Mouse (Mus musculus): ENCODE results near the gene Ankfy1. TPM values are rescaled to one million over a fixed set of nuclear protein-coding genes. Genes with fewer than 3 reads are reported as not detected.
"Not testable (repeated sequence)": the region's sequence is repeated elsewhere in the genome, so short reads cannot be mapped to it uniquely, and the experiment has no call there.

Ankfy1 gene
- 10 to 100 TPM; 31.3 to 35.9 TPM for total RNA-seq (2021)

DNA sequence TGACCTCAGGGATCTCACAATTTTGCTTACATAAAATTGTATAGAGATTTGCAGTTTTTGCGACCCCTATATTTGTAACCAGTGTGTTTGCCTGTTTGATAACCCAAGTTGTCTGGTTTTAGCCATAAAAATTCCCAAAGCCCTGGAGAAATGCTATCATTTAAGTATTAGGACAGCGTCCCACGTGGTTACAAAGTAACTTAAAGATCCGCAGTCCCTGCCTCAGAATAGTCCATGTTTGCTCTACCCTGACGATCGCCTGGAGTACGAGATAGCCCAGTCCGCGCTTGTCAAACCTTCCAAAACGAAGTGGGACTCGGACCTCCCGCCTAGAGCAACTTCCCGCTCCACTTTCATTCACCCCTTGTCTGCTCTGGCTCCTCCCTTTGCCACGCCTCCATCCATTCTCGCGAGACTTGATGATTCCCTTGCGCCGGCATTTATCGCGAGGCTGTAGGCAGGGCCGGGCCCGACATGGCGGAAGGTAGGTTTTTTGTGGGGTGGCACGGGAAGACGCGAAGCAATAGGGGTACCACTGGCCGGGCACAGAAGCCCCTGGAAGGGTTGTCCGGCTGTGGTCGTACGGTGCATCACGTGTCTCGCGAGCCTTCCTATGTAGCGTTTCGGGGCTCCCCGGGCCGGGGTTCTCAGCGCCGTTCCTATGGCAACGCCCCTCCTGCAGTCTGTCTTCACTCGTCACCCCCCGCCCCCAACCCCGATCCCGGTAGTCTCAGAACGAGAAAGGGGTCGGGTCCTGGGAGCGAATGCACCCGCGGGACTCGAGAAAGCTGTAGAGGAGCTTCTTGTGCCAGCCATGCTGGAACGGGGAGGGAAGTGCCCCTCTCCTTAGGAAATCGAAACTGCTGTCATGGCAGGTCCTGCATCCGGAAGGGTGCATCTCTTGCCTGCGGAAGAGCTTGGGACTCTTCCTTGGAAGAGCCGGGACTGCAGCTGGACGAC is at the start of gene Ankfy1:
Ankfy1 (plus strand) TSS at position 456 of the 960 bp plus-strand sequence.
- peak; percentile 91 to 93 for DNase-seq (ENCODE audit: extremely low spot score in 1 of 2, low spot score in 1 of 2)

GRCm38 (mm10) chr11:72642730-72643129 is 47.1 kb upstream of the Ankfy1 start:
- no peak for DNase-seq (ENCODE audit: extremely low spot score in 1 of 2, low spot score in 1 of 2)

DNA sequence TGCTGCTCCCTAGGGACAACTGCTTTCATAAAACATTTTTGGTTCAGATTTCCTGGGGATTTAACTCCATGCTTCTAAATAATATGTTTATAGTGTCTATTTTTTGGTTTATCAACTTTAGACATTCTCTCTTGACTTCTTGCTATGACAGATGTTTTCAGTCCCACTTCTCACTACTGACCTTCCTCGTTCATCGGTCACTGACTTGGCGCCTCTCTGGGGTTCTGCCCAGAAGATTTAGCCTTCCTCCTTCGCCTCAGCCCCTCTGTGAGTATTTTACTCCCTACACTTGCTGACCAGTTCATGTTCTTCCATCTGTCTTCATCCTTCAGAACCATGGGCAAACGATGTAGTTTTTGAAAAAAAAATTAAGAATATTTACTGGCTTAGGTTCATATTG is 44.4 kb upstream of the Ankfy1 start:
- no peak for DNase-seq (ENCODE audit: extremely low spot score in 1 of 2, low spot score in 1 of 2)

GRCm38 (mm10) chr11:72650347-72650746 is 39.5 kb upstream of the Ankfy1 start:
- DNase-seq (ENCODE audit: extremely low spot score in 1 of 2, low spot score in 1 of 2): no peak

GRCm38 (mm10) chr11:72659918-72660317 is 29.9 kb upstream of the Ankfy1 start:
- DNase-seq (ENCODE audit: extremely low spot score in 1 of 2, low spot score in 1 of 2): no peak

DNA sequence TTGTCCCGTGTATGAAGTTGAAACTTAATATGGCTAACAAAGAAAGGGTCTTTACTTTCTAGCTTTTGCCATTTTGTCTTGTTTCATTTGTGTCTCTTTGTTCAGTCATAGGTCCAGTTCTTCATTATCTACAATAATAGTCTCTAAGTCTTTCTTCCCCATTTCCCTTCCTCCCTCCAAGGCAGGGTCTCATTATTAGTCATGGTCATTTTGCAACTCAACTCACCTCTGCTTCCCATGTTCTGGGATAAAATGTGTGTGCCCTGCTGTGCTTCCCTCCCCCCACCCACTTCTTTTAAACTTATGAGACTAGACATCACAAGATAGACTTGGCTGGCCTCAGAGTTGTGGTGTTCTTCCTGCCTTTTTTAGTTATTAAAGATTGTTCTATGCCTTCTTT is 29.4 kb upstream of the Ankfy1 start:
- DNase-seq (ENCODE audit: extremely low spot score in 1 of 2, low spot score in 1 of 2): no peak

DNA sequence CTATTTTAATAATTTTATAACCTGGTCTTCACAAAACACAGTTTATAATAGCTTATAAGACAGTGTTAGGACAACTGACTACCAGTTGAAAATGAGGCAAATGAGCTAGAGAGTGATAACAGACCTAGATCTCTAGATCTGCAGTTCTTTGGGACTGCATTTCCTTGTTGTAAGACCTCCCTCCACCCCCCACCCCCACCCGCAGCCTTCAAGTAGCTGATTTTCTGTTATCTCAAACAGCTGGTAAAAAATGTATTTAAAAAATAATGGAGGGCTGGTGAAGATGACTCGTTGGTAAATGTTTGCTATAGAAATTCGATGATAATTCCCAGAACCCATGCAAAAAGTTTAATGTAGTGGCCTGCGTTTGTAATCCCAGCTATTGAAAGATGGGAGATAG is 25.2 kb upstream of the Ankfy1 start:
- DNase-seq (ENCODE audit: extremely low spot score in 1 of 2, low spot score in 1 of 2): no peak

DNA sequence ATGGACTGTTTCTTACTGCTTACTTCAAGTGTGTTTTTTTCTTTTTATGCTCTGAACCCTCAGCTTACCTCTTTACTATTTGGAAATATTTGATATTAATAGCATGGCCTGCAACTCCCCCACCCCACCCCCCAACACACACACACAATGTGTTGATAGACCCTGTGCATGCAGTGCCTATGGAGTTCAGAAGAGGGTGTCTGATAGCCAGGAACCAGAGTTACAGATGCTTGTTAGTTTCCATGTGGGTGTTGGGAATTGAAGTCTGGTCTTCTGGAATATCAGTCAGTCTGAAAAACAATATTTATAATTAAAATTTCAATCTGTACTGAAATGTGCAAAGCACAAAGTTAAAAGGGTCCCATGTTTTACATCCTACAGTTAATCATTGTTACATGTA is 19.2 kb upstream of the Ankfy1 start:
- DNase-seq (ENCODE audit: extremely low spot score in 1 of 2, low spot score in 1 of 2): no peak

DNA sequence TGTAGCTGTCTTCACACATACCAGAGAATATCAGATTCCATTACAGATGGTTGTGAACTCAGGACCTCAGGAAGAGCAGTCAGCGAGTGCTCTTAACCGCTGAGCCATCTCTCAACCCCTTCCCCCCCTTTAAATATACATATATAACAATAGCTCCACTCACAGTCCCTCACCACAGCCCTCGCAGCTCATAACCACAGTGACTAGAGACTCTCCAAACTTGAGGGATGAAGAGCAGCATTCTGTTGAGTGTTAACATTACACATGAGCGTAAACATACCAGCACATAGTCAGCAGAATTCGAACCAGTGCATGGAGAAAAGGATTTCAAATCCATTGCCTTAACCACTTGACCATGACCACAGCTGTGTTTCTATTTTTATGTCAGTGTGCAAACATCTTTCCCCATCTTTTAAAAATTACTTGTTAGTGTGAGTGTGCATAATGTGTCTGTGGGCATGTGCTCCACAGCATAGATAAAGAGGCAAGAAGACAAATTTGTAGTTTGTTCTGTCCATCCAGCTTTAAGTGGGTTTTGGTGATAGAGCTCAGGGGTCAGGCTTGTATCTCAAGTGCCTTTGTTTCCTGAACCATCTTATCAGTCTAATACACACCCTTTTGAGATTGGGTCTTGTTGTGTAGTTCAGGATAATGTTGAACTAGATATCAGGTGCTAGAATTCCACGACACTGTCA is 18.4 kb upstream of the Ankfy1 start:
- DNase-seq (ENCODE audit: extremely low spot score in 1 of 2, low spot score in 1 of 2): no peak

DNA sequence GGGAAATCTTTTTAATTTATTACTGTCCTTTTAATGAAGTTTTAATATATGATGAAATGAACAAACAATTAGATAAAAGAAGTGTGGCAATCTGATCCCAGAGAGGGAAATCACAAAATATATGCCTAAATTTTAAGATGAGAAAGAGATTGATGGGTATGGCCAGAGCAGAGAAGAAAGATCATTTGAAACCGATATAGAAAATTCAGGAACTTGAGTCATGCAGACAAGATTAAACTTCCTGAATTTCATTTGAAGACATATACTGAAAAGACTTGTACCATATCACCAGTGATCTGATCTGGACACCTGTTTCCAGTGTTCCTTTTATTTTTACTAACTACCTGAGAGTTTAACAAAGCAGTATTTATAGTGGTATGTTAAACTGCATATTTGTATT is 17.4 kb upstream of the Ankfy1 start:
- no peak for DNase-seq (ENCODE audit: extremely low spot score in 1 of 2, low spot score in 1 of 2)

- DNase-seq (ENCODE audit: extremely low spot score in 1 of 2, low spot score in 1 of 2): no peak
These were observed 14.5 kb upstream of the Ankfy1 start for GRCm38 (mm10) chr11:72675280-72675679.

DNA sequence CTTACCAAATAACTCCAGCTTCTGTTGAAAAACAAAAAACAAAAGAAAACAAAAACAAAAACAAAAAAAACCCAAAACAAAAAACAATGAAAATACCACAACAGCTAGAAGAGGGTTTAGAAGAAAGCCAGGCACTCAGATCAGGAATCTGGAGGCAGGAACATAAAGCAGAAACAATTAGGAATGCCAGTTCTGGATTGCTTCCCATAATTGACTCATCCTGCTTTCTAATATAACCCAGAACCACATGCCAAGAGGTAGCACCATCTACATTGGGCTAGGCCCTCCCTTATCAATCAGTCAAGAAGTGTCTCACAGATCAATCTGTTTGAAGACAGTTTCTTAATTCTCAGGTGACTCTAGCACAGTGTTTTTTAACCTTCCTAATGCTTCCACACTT is 9.1 kb upstream of the Ankfy1 start:
- no peak for DNase-seq (ENCODE audit: extremely low spot score in 1 of 2, low spot score in 1 of 2)

- DNase-seq (ENCODE audit: extremely low spot score in 1 of 2, low spot score in 1 of 2): no peak
These were observed 6.4 kb upstream of the Ankfy1 start for GRCm38 (mm10) chr11:72683402-72683801.

GRCm38 (mm10) chr11:72686697-72687096 is 3.1 kb upstream of the Ankfy1 start:
- DNase-seq (ENCODE audit: extremely low spot score in 1 of 2, low spot score in 1 of 2): no peak

DNA sequence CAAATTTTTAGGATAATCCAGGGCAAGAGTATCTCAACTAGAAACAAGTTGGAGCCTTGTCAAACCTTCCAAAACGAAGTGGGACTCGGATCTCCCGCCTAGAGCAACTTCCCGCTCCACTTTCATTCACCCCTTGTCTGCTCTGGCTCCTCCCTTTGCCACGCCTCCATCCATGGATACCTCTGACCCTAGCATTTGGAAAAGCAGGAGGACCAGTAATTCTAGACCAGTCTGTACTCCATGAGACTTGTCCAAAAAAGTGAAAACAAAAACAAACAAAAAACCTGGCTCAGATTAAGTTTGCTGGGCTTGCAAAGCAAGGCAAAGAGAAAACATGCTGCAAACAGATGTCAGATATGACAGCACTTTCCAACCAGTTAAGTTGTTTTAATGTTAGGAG is 1.6 kb upstream of the Ankfy1 start:
- no peak for DNase-seq (ENCODE audit: extremely low spot score in 1 of 2, low spot score in 1 of 2)

DNA sequence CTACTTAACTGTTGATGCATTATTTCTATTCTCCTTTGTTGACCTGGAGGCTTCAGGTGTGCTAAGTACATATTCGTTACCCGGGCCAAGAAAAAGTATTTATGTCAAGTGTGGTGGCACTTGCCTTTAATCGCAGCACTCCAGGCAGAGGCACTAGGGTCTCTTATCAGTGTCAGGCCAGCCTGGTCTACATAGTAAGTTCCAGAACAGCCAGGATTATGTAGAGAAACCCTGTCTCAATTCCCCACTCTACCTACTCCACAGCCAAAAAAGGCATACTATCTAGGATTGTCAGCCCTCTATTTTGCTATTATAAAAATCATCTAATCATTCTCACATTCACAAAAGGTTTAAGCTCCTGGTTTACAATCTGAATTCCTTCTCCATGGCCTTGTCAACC is 691 bp upstream of the Ankfy1 start:
- no peak for DNase-seq (ENCODE audit: extremely low spot score in 1 of 2, low spot score in 1 of 2)

DNA sequence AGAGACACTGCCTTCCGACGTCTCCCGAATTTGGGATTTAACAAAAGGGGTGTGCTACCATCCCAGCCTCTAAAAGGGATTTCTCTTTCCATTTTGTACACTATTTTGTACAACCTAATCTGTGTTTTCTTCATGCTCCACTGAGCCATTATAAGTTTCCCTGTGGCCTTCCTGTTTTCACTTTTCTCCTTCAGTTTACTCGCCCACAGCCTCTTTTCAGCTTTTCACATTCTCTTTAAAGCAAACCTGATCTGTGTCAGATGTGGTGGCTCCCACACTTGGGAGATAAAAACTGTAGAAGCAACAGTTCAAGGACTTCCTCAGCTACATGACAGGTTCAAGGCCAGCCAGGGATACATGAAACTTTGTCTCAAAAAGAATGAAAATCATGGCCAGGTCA is 2.5 kb downstream of the Ankfy1 start:
- DNase-seq (ENCODE audit: extremely low spot score in 1 of 2, low spot score in 1 of 2): no peak

- DNase-seq (ENCODE audit: extremely low spot score in 1 of 2, low spot score in 1 of 2): no peak
These were observed 5.2 kb downstream of the Ankfy1 start for GRCm38 (mm10) chr11:72695025-72695424.

- DNase-seq (ENCODE audit: extremely low spot score in 1 of 2, low spot score in 1 of 2): no peak
These were observed 6.7 kb downstream of the Ankfy1 start for GRCm38 (mm10) chr11:72696368-72696971.

DNA sequence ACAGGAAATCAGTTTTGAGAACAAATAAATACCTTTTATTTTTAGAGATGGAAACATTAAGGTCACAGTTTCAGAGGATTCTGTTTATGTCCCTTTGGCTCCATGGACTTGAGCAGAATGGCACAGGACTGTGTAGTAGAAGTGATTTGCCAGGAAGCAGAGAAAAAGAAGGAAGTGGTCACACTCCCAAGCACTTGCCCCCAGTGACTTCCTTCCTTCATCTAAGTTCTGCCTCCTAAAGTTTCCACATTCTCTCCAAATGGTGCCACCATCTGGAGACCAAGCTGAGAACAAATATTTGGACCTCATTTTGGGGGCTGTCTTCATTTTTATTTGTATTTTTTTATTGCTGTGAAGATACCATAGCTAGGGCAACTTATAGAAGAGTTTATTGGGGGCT is 7.5 kb downstream of the Ankfy1 start:
- DNase-seq (ENCODE audit: extremely low spot score in 1 of 2, low spot score in 1 of 2): no peak

GRCm38 (mm10) chr11:72705111-72705510 is 15.3 kb downstream of the Ankfy1 start:
- not testable (repeated sequence) for DNase-seq (ENCODE audit: extremely low spot score in 1 of 2, low spot score in 1 of 2)

All from layer of hippocampus, postnatal 25 days (tissue).